Mouse (Mus musculus): ENCODE results near the gene Rbpjl.

The Rbpjl gene

DNA sequence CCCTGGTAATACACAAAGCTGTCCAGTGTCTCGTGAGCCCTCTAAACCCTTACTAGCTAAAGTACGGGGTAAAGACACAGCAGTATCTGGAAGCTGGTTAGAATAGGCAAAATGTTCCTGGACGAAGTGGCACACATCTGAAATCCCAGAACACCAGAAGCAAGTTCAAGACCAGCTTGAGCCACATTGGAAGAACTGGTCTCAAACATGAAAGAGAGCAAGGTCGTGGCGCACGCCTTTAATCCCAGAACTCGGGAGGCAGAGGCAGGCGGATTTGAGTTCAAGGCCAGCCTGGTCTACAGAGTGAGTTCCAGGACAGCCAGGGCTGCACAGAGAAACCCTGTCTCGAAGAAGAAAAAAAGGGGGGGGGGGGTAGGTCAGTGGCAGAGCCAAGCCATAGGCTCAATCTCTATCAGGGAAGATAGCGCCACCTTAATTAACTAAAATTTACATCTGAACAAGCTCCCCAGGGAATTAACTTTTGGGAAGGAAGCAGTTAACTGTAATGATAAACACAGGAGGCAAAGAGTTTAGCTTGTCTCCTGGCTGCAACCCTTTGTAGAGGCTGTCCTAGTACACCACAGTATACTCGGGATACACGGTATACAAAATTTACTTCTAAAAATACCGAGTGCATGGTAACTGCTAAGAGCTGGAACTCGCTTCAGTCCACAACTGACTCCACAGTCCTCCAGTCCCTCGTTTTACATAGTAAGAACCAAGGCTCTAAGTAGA lies 27.1 kb downstream of the Rbpjl start:
- DNase-seq (ENCODE audit: low spot score), result no peak

DNA sequence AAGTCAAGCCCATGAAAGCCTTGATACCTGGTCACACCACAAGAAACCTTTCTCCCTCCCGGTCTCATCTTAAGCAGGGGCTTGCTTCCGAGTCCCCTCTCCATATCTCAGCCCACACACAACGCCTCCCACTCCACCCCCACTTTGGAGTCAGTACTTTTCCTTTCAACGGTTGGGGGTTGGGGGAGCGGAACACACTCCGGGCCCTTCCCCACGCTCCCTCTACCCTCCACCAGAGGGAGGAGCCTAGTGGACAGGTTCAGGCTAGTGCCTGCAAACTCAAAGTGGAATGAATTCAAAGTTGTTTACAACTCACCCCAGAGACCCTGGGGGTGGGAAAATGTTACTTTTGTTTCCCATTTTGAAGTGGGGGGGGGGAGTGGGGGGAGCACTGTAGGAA lies 27.8 kb downstream of the Rbpjl start:
- DNase-seq (ENCODE audit: low spot score), result no peak

DNA sequence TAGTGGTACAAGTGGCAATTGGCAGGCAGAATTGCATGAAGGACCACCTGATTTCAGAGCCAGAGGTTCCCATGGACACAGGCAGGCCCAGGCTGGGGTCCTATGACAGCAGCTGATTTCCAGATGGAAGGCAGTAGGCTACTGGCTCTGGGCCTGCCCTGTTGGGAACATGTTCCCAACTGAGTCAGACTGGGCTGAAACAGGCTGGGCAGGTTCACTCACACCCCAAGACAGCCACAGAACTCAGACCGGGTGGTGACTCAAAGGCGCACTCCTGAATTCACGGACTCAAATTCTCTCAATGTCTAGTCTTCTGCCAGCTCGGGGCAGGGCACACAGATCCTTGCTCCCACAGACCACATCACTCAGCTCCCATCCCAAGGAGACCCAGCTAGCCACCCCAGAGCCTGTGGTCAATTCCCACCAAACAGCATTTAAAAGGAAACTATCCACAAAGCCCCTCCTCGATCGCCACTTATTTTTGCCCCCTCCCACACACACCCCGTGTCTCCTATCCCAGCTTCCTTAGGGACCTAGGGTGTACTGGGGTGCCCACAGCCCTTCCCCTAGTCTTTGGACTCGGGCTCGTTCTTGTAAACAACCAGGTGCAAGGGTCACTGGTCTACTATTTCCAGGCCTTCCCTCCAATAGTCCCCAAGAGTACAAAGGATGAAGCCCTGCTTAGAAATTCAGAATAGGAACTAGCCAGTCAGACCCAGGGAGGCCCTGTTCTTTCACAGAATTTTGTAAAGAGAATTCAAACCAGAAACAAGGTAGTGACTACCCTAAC lies 28.9 kb downstream of the Rbpjl start:
- DNase-seq (ENCODE audit: low spot score), result no peak

DNA sequence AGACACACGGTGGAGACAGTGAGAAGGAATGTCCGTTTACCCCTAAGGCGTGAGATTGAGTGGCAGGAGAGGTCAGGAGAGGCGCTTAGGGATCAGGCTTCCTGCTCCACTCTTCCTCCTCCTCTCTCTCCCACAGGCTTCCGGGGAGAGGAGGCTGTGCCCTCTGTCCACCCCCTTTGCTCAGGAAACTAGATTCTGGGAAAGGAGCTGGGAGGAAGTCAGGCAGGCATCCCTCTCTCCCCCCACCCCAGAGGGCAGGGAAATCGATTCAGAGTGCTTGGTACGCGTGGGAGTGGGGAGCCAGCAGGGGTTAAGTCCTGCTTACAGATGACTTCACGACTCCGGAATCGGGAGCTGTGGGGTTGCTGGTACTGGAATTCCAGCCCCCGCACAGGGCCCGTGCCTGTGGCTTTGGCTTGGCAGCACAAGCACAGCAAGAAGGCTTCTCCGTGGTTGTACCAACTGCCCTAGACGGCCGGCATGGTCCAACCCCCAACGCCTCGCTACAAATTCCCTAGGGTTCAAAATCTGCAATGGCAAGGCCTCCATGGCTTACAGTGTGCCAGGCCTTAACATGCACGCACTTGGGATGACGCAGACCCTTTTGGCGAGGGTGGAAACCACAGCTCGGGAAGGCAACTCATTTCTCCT lies 29.7 kb downstream of the Rbpjl start:
- no peak for DNase-seq (ENCODE audit: low spot score)

DNA sequence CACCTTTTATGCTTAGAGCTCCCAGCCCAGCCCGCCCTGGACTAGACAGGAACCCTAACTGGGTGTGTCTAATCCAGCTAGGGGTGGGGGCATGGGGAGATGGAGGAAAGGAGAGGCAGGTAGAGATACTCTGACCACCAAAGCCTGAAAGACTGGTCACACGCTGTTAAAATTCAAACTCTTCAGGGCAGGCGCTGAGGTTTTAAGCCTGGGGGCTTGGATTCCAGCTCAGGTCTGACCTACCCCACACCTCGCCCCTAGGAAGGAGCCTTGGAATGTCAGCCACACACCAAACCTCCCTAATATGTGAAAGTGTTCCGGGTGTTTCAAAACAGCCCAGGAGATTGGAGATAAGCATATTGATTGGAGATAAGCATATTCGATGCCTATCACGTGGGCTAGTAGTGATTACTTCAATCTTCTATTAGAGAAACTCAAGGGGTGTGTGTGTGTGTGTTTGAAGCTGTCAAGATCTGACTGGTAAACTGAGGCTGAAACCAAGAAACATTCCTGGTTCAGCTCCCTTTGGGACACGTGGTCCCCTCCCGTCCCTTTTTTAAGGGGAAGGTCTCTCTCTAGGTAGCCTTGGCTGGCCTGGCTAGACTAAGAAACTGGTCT lies 30.4 kb downstream of the Rbpjl start:
- DNase-seq (ENCODE audit: low spot score), result no peak

DNA sequence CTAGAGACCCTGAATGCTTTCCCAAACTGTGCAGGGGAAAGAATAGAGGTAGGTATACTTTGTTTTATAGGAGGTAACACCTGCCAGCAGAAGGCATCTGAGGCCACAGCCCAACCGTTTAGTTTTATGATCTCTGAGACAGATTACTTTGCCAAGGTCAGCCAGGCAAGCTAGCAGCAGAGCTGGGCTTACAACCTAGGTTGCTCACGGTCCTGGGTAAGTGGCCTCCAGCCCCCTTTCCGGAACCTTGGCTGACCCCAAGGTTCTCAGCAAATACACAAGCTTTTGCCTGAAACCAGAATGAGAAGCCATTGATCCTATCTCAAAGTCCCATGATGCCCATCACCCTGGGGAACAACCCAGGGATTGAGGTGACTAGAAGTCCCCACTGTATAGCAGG lies 31.7 kb downstream of the Rbpjl start:
- no peak for DNase-seq (ENCODE audit: low spot score)

DNA sequence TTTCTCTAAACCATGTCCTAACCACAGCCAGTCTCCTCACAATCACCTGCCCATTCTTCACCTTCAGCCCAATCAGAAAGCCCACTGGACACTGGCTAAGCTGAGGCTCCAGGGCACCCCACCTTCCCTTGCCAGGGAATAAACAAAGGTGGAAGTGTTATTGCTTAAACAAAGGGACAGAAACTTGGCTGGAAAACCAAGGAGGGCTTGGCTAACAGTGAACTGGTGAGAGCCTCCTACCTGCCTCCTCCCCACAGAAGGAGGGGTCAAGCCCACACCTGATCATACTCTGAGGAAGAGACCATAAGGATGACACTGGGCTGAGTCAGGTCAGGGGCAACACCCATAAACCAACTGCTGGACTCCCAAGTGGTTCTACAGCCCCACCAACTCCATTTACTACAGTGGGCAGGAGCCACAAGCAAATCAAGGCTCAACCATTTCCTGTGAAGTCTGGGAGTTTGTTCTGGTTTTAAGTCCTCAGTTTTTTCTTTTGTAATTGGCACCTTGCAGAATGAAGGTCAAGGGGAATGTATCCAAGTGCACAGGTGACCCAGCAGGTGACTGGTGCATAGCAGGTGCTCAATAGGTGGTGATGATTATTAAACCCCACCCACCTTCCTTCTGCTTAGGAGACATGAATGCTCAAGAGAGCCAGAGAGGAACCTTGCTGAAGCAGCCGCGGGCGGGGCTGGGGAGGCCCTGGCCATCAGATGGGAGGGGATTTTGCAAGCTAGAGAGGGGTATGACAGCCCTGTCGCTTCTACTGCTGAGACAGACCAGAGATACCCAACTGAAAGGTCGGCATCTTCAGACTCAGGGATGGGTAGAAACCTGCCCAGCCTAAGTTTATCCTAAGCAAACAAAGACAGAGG lies 32.5 kb downstream of the Rbpjl start:
- no peak for DNase-seq (ENCODE audit: low spot score)

DNA sequence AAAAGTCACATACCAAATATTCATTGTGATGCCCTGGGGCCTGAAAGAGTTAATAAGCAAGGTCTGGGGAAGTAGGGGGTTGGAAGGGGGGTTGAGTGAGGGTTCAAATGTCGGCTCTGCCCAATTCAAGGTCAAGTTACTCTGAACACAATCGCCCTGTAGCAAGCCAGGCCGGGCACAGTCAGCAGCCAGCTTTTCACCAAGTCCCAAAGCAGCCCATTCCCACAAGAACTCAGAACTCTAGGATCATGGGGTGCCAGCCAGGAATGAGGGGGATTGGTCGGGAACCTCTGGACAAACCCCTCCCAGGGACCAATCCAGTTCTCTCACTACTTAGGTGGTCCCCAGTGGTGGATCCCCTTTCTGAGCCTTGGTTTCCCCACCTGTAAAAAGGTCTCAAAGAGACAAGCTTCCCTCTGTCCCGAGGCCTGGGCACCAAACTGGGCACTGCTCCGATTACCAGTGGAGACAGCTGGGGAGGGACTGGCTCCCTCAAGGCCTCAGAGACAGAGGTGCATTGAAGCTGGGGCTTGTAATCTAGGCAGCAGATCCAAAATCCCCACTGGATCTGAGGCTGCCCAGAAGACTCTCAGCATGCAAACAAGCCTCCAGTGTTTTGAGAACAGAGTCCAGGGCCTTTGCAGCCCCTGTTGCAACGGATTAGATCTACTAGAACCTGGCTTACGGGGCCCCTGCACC lies 33.4 kb downstream of the Rbpjl start:
- DNase-seq (ENCODE audit: low spot score), result no peak

DNA sequence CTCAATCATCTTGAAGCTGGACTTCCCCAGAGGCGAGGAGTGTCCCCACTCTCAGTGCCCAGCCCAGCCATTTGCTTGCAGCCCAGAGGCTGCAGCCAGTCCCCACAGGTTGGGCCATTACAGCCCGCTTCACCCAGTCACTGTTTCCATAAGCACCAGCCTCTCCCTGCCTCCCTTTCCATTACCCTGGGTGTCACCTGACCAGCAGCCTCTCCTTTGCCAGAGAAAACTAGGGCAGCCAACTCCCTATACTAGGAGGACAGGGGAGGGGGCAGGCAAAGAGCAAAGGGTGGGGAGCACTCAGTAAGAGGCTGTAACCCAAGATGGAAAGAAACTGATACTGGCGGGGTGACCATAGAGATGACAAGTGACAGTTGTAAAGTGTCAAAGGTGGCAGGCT lies 34.0 kb downstream of the Rbpjl start:
- DNase-seq (ENCODE audit: low spot score), result no peak

DNA sequence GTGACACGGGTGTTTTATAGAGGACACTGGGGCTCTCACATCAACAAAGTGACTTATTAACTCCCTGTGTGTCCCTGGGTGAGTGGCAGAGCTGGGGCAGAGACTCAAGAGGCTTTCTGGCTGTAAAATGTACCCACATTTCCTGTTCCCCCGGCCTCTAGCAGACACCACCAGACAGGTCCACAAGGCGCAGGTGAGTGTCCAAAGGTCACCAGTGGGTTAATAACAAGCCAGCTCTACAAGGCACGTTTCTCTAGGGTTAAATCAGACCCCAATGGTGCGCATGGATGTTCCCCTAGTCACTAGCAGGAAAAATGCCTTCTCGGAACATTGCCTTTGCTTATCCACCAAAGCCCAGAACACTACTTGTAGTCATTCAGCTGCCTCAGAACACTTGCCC lies 34.8 kb downstream of the Rbpjl start:
- DNase-seq (ENCODE audit: low spot score), result no peak

DNA sequence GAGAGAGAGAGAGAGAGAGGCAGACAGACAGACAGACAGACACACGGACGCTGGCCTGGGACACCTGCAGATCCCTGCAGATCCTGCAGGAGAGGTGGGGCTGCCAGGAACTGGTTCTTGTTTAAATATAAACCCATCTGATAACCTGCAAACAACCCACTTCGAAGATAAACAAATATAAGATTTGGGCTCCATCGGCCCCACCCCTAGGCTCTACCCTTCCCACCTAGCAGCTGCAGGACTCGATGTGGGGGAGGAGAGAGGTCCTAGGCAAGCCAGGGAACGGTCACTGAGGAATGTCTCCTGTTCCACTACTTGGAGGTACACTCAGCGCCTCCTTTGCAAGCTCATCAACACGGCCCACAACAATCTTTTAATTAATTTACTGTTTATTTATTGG lies 35.3 kb downstream of the Rbpjl start:
- DNase-seq (ENCODE audit: low spot score), result no peak

DNA sequence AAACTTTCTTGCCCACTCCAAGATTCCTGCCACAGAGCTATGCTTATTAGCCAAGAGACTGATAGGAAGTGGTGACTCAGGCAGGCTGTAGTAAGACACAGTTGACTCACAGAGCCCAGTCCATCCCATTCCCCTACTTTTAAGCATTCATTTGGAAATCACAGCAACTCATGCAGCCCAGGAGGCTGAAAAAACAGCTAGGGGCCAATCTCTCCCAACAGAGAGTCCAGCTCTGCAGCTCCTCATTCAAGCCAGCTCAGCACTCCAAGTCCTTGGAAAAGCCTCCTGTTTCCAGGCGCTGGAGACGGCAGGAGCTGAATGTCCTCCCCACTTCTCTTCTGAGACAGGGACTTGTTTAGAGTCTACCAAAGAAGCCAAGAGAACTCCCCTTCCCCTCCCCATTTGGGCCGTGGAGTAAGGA lies 36.1 kb downstream of the Rbpjl start:
- no peak for DNase-seq (ENCODE audit: low spot score)

DNA sequence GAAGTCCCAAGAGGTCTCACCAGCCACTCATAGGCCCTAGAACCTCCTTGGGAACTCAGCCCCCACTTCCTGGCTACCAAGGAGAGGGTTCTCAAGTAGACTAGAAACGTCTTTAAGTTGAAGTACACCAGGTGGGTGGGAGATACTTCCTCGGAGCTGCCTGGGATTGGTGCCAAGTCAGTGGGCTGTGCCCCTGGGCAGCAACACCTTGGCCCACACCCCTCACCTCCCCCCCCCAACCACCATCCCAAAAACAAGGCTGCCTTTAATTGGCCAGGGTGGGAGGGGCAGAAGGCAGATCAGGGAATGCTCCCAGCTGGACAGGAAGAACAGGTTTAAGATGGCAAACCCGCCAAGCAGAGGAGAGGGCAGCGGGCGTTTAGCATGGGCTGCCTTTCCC lies 37.4 kb downstream of the Rbpjl start:
- DNase-seq (ENCODE audit: low spot score), result no peak

DNA sequence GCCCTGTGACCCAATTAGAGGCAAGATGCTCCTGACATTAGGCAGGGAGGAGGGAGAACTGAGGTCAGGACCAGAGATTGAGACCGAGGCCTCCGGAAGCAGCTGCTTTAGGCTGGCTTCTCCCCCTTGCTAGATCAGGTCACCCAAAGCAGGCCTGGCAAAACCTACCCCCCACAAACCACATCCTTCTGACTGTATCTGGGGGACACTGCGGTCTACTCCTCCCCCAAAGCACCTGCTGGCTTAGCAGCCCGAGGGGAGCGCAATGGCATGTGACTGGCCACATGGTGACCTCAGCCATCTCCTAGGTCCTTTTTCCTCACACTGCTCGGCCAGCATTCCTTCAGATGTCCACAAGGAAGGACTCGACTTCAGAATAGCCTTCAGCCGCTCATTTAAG lies 38.2 kb downstream of the Rbpjl start:
- no peak for DNase-seq (ENCODE audit: low spot score)

DNA sequence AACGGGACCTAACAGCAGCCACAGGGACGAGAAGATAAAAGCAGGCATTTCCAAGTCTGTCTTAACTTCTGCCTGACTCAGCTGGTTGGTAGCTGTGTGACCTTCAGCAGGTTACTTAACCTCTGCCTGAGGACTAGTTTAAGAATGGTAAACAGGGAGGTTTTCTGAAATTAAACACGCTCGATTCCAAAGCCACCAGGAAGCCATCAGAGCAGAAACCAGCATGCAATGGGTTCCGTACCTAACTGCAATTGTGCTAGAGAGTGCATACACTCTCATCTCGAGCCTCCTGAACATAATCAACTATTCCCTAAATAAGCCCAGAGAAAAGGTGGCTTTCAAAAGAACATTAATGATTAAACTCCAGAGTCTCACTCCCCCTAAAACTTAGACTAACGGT lies 38.8 kb downstream of the Rbpjl start:
- no peak for DNase-seq (ENCODE audit: low spot score)

DNA sequence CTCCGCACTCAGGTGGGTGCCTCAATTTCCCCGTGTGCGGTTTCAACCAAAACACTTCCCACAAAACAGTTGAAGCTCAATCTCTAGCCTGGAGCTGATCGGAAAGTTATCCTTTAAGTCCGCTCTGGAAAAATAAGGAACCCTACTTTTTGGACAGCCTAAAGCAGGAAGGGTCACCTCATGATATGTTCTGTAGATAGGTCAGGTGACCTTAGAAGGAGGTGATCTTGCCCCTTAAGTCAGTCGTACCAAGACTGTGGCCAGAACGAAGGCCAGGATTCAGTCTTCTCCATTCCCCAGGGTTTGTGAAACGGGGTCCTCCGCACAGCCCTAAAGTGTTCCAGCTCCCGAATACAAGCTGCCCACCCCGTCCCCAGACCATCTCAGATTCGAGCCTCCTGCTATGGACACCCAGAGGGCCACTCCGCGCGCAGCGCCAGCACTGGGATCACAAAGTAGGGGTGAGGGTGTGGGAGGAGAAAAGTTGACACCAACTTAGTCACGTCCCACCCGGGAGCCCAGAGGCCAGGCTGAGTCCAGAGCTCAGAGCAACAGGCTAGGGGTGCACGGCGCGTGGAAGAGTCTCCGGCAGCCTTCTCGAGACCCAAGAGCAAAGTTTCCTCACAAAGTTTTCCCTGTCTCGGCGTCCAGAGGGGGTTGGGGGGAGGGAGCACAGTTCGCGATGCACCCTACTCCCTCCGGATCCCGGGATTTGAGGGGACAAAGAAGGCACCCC lies 39.5 kb downstream of the Rbpjl start:
- DNase-seq (ENCODE audit: low spot score), result no peak

DNA sequence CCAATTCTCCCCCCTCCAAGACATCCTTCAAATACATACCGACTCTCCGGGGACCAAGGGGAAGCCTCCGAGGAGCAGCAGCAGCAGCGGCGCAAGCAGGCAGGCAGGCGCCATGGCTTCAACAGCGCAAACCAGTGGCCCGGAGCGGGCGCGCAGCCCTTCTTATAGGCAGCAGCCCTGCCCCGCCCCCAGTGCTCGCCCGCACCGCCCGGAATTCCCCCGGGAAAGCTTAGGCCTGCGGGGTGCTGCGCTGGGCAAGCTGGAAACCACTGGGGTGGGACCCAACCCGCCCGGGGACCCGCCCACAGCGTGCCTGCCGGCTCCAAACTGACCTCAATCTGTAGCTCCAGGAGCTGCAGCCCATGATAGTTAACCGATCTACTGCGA lies 40.1 kb downstream of the Rbpjl start:
- DNase-seq (ENCODE audit: low spot score), result no peak

DNA sequence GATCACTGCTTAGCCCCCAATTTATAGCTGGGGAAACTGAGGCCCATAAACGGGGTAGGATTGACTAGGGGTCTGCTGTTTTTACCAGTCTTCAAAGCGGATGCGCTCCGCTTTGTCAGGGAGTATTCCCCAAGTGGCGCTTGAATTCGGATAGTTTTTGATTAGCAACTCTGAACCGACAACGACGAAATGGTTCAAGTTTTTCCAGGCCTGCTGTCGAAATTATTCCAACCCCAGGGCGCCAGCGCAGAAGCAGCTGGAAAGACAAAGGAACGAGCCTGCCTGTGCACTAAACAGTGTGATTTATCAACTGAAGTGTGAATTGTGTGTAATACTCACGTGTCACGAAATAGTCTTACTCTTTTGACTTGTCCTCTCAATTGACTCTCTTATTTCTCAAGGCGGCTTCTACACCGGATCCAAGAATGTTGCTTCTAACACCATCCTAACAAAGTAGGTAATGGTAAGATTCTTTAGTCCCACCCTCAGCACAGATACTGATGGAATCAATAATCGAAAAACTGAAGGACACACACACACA lies 40.6 kb downstream of the Rbpjl start, which contains the start of gene Sdc4:
Sdc4 (minus strand) TSS at position 428 of the 541 bp plus-strand sequence.
- DNase-seq (ENCODE audit: low spot score), result no peak

DNA sequence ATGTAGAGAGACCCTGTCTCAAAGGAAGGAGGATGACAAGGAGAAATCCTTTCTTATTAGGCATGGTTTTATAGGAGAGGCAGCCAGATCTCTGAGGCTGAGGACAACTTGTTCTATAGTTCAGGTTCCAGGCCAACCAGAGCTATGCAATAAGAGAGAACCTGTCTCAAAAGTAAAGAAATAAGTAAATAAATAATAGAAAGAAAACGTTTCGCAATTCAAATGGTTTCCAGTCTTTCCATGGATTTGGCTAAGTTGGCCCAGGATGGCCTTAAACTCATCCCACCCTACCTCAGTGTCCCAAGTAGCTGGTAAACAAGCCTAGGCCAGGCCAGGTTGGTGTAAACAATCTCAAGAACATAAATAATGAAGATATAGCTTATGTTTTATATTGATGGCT lies 41.8 kb downstream of the Rbpjl start:
- DNase-seq (ENCODE audit: low spot score), result no peak
